Mouse (Mus musculus) CD4-positive, CD25-positive, alpha-beta regulatory T cell, adult 2 months (primary cell): ENCODE results near the gene Ms4a6c.
"Not testable (repeated sequence)": the region's sequence is repeated elsewhere in the genome, so short reads cannot be mapped to it uniquely, and the experiment has no call there.

Experiments used
- DNase-seq: peaks from one replicate; pipeline ENCODE4 v3.0.0-alpha.2; 2012; ENCODE audit warnings: low read depth, low spot score

The Ms4a6c gene

GRCm38 (mm10) chr19:11469215-11469614, at the start of gene Ms4a6c:
Gene Ms4a6c, plus strand, starts transcription at chr19:11469366.
- DNase-seq, result peak; percentile 48

- DNase-seq, result not testable (repeated sequence)
These were observed 38.0 kb upstream of the Ms4a6c start for GRCm38 (mm10) chr19:11431209-11431608.

- DNase-seq, result peak; percentile 62
These were observed 33.9 kb upstream of the Ms4a6c start for GRCm38 (mm10) chr19:11435058-11435834.

DNA sequence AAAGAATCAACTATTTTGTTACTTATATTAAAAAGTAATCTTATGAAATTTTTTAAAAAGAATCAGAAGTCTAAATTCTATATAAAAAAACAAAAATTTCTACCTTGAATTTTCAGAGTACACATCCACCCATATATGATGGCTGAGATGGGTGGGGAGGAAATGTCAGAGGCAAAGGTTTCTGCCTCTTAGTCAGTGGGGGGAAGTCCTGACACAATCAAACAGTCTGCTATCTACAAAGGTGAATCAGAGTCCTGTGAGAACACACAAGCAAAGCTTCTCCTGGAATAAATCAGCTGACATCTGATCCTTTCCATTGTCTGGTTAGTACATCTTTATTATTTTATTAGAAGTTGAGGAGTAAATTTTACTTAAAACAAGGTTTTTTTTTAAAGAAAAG, 25.8 kb upstream of the Ms4a6c start, which contains the start of gene Ms4a4b:
Ms4a4b (plus strand) TSS at position 216 of the 400 bp plus-strand sequence.
- DNase-seq, result peak; percentile 78

GRCm38 (mm10) chr19:11443964-11444363, 25.2 kb upstream of the Ms4a6c start:
- peak; percentile 48 for DNase-seq

GRCm38 (mm10) chr19:11447238-11447637, 21.9 kb upstream of the Ms4a6c start:
- DNase-seq, result peak; percentile 55

DNA sequence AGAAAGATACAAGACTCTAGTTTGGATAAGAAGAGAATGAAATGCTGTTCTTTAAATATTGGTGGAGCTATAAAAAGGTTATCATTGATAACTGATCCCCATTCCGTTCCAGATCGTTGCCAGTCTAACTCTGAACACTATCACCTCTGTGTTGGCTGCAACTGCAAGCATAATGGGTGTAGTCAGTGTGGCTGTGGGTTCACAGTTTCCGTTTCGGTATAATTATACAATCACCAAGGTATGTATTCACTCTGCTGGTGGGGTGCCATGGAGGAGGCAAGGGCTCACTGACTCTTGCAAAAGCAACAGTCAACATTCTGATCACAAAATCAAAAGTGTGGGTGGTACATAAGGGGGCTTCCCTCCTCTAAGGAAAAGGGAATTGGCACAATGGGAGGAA, 10.1 kb upstream of the Ms4a6c start:
- DNase-seq, result not testable (repeated sequence)

DNA sequence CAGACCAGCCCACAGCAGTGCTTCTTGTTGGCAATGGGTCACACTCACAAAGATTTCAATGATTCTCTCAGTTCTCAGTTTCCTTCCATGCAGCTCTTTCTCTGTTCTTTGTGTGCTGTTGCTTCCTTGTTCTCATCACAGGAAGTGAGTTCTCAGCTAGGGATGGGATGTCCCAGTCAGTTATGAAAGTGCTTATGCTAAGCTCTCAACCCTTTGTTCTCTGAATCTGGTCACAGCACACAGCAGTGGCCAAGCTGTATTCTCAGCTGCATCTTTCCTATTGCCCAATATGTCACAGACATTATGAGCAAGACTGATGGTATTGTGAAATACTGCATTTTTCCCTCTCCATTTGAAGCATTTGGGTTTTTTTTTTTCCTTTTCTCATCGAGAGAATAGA, 4.4 kb upstream of the Ms4a6c start:
- not testable (repeated sequence) for DNase-seq

DNA sequence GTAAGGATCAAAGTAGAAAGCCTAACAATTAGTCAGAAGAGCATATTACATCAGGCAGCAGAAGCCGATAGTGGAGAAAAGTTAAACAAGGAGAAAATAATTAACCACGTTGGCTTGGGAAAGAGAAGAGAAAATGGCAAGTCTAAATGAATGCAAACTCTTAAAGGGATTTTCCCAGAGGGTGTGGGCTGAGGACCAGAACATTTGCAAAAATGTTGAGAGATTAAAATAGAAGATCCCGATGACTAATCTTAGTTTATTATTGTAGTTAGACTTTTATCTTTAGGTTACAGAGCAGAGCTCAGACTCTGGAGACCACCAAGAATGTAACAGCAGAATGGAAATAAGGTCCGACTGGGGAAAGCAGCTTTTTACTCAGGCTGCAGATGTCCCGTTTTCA, 2.7 kb upstream of the Ms4a6c start:
- DNase-seq, result no peak

- DNase-seq, result not testable (repeated sequence)
These were observed 805 bp upstream of the Ms4a6c start for GRCm38 (mm10) chr19:11468361-11468760.

GRCm38 (mm10) chr19:11479714-11480113, 10.5 kb downstream of the Ms4a6c start:
- peak; percentile 59 for DNase-seq

GRCm38 (mm10) chr19:11482684-11483083, 13.5 kb downstream of the Ms4a6c start:
- peak; percentile 58 for DNase-seq

GRCm38 (mm10) chr19:11483941-11484340, 14.8 kb downstream of the Ms4a6c start:
- DNase-seq, result peak; percentile 67

DNA sequence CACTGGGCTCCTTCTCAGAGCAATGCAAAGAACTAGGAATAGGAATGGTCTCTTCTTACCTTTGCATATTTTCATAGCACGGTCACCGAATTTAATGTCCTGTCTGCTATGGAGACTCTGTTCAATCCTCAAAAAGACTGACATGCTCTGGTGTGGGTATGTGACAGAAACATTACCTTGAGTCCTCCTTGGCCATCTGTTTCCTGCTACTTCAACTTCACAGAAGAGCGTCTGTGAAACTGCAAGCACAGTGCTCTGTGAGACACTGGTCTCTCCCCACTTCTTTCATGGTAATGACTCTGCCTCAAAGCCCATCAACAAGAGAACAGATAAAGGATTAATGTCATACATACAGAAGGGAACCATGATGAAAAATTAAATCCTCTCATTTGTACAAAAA, 15.2 kb downstream of the Ms4a6c start:
- peak; percentile 80 for DNase-seq

- peak; percentile 51 for DNase-seq
These were observed 16.1 kb downstream of the Ms4a6c start for GRCm38 (mm10) chr19:11485266-11485665.

DNA sequence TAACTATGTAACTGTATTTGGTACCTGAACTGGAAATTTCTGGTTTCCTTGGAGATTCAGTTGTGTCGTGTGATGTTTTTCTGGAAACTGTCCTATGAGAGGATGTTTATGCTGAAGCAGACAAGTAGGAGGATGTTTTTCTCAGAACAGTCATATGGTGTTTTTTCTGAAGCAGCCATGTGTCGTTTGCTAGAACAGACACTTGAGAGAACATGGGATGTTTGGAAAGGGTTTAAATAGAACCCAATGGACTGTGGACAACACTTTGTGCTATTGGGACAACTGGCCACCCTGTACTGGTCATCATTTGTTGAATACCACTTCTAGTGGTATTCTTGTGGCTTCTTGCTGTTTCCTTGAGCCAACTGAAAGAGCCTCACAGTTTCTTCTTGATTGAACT, 16.6 kb downstream of the Ms4a6c start, which contains the start of gene Gm8369:
Gm8369 (plus strand) TSS at position 193 of the 400 bp plus-strand sequence.
- DNase-seq, result peak; percentile 84

DNA sequence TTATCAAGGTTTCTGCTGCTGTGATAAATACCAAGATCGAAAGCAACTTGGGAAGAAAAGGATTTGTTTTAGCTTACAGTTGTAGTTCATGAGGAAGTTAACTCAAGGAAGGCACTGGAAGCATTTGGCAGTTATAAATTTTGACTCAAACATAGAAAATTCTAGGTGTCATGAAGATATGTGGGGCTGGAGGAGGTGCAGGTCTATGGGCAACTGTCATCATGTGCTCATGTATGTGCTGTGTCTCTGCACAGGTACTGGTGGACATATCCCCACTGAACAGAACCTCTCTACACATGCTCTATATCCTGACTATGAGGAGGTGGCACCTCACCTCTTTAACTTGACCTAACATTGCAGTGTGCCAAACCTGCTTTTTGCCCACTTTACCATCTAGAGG, 17.4 kb downstream of the Ms4a6c start:
- peak; percentile 65 for DNase-seq

DNA sequence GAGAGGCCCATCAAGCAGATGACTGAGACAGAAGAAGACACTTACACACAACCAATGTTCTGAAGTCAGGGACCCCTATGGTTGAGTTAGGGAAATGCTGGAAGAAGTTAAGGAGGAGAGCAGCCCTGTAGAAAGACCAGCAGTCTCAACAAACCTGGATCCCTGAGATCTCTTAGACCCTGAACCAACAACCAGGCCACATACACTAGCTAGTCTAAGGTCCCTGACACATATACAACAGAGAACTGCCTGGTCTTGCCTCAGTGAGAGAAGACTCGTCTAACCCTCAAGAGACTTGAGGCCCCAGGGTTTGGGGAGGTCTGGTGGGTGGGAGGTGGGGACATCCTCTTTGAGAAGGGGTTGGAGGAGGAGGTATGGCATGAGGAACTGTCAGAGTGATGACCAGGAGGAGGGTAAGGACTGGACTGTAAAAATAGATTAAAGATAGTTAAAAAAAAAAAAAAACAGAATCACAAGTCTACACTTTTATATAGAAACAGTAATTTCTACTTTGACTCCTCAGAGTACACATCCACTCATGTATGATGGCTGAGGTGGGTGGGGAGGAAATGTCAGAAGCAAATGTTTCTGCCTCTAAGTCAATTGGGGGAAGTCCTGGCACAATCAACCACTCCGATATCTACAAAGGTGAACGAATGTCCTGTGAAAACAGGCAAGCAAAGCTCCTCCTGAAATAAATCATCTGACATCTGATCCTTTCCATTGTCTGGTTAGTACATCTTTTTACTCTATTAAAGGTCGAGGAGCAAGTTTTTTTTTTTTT, 22.4 kb downstream of the Ms4a6c start:
- peak; percentile 83 for DNase-seq

DNA sequence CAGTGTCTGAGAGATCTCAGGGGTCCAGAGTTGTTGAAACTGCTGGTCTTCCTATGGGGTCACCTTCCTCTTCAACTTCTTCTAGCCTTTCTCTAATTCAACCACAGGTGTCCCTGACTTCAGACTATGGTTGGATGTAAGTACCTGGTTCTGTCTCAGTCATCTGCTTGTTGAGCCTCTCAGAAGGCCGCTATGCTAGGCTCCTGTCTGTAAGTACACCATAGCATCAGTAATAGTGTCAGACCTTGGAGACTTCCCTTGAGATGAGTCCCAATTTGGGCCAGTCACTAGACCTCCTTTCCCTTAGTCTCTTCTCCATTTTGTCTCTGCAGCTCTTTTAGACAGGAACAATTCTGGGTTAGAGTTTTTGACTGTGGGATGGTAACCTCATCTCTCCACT, 23.5 kb downstream of the Ms4a6c start:
- peak; percentile 37 for DNase-seq

DNA sequence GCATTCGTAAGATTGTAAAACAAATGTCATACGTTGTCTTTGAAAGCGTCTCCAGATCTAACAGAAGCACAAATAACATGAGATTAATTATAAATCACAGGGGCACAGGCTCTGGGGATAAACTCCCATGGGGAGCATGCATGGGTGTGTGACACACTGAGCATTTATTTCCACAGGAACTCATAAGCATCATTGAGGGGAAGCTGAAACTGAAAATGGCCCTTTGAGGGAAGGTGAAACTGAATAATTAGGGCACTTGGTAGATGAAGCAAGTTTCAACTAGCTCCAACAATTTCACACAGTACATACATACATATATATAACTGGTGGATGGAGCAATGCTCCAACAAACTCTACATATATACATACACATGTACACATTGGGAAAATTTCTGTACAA, 25.4 kb downstream of the Ms4a6c start:
- peak; percentile 72 for DNase-seq

DNA sequence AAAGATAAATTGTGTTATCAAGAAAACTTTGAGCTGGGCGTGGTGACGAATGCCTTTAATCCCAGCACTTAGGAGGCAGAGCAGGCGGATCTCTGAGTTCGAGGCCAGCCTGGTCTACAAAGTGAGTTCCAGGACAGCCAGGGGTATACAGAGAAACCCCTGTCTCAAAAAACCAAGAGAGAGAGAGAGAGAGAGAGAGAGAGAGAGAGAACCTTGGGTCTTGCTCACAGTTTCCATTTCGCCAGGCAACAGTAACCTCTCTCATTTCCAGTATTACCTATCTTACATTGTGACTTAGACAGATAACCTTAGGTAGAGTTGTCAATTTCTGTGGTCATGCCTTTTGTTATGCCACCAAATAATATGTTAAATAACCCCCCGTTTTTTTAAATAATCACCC, 27.2 kb downstream of the Ms4a6c start:
- peak; percentile 69 for DNase-seq

DNA sequence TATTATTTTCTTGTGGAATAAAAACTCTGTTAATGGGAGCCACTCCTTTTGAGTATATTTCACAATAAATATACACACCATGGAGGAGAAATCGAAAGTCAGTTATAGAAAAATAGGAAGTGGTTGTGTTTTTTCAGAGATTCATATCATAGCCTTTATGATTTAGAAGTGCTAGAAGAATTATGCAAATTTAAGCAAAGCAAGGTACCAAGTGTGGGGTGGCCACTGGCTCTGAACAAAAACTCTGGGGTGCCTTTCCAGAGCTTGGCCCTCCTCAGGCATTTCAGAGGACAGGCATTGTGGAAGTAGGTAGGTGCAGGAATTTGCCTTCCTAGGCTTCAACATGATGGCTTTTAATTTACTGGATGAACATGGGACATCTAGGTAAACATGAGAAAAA, 28.1 kb downstream of the Ms4a6c start:
- DNase-seq, result peak; percentile 59

- DNase-seq, result peak; percentile 56
These were observed 31.6 kb downstream of the Ms4a6c start for GRCm38 (mm10) chr19:11500796-11501195.
